In genomic region chr19:56679992-56680391, GRCm38 (mm10) we compare ENCODE assay signal across 14 mouse cellular contexts. TPM values are rescaled to one million over a fixed set of nuclear protein-coding genes. Genes with fewer than 3 reads are reported as not detected.
DNase-seq lines count a peak whose midpoint lies in the region; ATAC-seq and TF ChIP-seq lines count a peak whose summit lies in the region.
"Had no signal": no experiment of that assay in that cellular context is flagged by ENCODE, and none has a peak within 500 bp of the region (broad histone marks: within the 10 kb centered on the region; RNA-seq: fewer than 3 reads in every experiment).

No protein-coding gene starts in this region.

- peak overlapping the region; percentile 97 for H3K27ac ChIP-seq in brown adipose tissue, adult 24 weeks (replicated peaks; ENCODE audit: low read depth, low read length)
- H3K27ac ChIP-seq in heart, postnatal 0 days (ENCODE audit: low read depth), result peak overlapping the region; percentile 79
- H3K27ac ChIP-seq: hindbrain, postnatal 0 days; liver, embryonic 12.5 days; neural tube, embryonic 13.5 days had no signal

- TF ChIP-seq EP300 in heart, postnatal 0 days (IDR thresholded peaks at IDR 0.05; ENCODE audit: low read depth), result no peak

- no peak overlapping the region for H3K9ac ChIP-seq in heart, postnatal 0 days (replicated peaks; ENCODE audit: low read depth, low read length)
- H3K9ac ChIP-seq: liver, embryonic 12.5 days; neural tube, embryonic 13.5 days had no signal

- no peak overlapping the region for H3K4me3 ChIP-seq in brown adipose tissue, adult 24 weeks (ENCODE audit: insufficient read depth, low read depth, low read length)
- no peak overlapping the region for H3K4me3 ChIP-seq in heart, postnatal 0 days (ENCODE audit: low read depth, low read length)
- H3K4me3 ChIP-seq: liver, embryonic 12.5 days; megakaryocyte, embryonic 14.5 days; neural tube, embryonic 13.5 days had no signal

- 16% methylated on average over 7 of the region's 7 CpGs for WGBS in heart, postnatal 0 days

- no peaks in the 10 kb centered on the region for H3K9me3 ChIP-seq in heart, postnatal 0 days (replicated peaks; ENCODE audit: control insufficient read depth, low read length)
- H3K9me3 ChIP-seq: liver, embryonic 12.5 days; neural tube, embryonic 13.5 days had no signal

- H3K36me3 ChIP-seq in heart, postnatal 0 days (replicated peaks; ENCODE audit: control insufficient read depth, insufficient read depth, low read length), result no peaks in the 10 kb centered on the region
- H3K36me3 ChIP-seq: liver, embryonic 12.5 days; neural tube, embryonic 13.5 days had no signal

- H3K27me3 ChIP-seq in heart, postnatal 0 days (ENCODE audit: control insufficient read depth, insufficient read depth, low read length), result no peaks in the 10 kb centered on the region
- H3K27me3 ChIP-seq: liver, embryonic 12.5 days; neural tube, embryonic 13.5 days had no signal

- peaks cover 19% of the 10 kb centered on the region for H3K4me1 ChIP-seq in brown adipose tissue, adult 24 weeks (ENCODE audit: control insufficient read depth, insufficient read depth, insufficient read length, low read length)
- H3K4me1 ChIP-seq in heart, postnatal 0 days (ENCODE audit: control insufficient read depth, insufficient read depth), result peaks cover 55% of the 10 kb centered on the region

- DNase-seq in kidney, adult 18-20 months, result peak; percentile 41
- DNase-seq in kidney, postnatal 14 days, result no peak
- DNase-seq in heart, adult 8-10 months (ENCODE audit: low spot score), result peak; percentile 60
- DNase-seq in heart, postnatal 0 days (ENCODE audit: low spot score), result peak; percentile 75
- DNase-seq in cerebellum, postnatal 25 days, result no peak
- DNase-seq in urinary bladder, postnatal 14 days (ENCODE audit: low spot score), result no peak
- no peak for DNase-seq in frontal cortex, postnatal 25 days (ENCODE audit: low spot score in 2 of 2)
- DNase-seq: cerebellum, postnatal 36 days had no signal

- ATAC-seq in heart, postnatal 0 days (ENCODE audit: insufficient read depth, low read depth), result peak; percentile 62
- ATAC-seq: hindbrain, postnatal 0 days; liver, embryonic 12.5 days had no signal

- no peak for TF ChIP-seq CTCF in heart, postnatal 0 days (IDR thresholded peaks at IDR 0.05; ENCODE audit: low read depth)

- H3K4me2 ChIP-seq in heart, postnatal 0 days (ENCODE audit: low read depth, low read length), result no peak overlapping the region
- H3K4me2 ChIP-seq: liver, embryonic 12.5 days; neural tube, embryonic 13.5 days had no signal

RNA-seq across cellular contexts. Expression of gene Adrb1, which starts 42.0 kb away (rescaled TPM):
- 21.8 and 23.9 TPM in 2 replicates for polyA plus RNA-seq in brown adipose tissue, adult 24 weeks (2012; ENCODE audit: insufficient read depth, insufficient read length, missing spikeins)
- 10 to 100 TPM; 19.4 to 26.8 (median 22.2) TPM for total RNA-seq in heart, adult 8-10 months (2022)
- total RNA-seq in heart, postnatal 0 days (2014; rRNA removed; ENCODE audit: low replicate concordance), result 30.2 and 31.3 TPM in 2 replicates
- polyA plus RNA-seq in heart, postnatal 0 days (2015; fragmentation: Nextera tagmentation; extraction: Ambion mirVana), result 10.9 and 11.7 TPM in 2 replicates
- total RNA-seq: granulocyte monocyte progenitor cell, adult 5-6 weeks had no signal

Comparison
In these comparisons a context has a peak if more than half of its experiments do, and no peak if none do; other contexts are left out.
1. DNase-seq: peak in kidney, adult 18-20 months (single experiment), heart, adult 8-10 months (single experiment) and heart, postnatal 0 days (single experiment); none in kidney, postnatal 14 days (single experiment), cerebellum, postnatal 25 days (0 of 2), urinary bladder, postnatal 14 days (single experiment) and frontal cortex, postnatal 25 days (0 of 2).